In genomic region chr19:34291379-34291778, GRCm38 (mm10) we compare ENCODE assay signal across 8 mouse cellular contexts. TPM values are rescaled to one million over a fixed set of nuclear protein-coding genes. Genes with fewer than 3 reads are reported as not detected.
DNase-seq lines count a peak whose midpoint lies in the region; ATAC-seq and TF ChIP-seq lines count a peak whose summit lies in the region.

No protein-coding gene starts in this region.

- peak overlapping the region; percentile 67 to 89 (median 73) for H3K4me3 ChIP-seq in CH12.LX (replicated peaks in 1 of 3; ENCODE audit: low read depth in 2 of 3, low read length in 2 of 3, poor library complexity in 1 of 3)
- H3K4me3 ChIP-seq in heart, embryonic 16.5 days (ENCODE audit: low read length): peak overlapping the region; percentile 69
- peak overlapping the region; percentile 44 to 75; a peak in 1 of 4 replicates for H3K4me3 ChIP-seq in liver, embryonic 14.5 days (ENCODE audit: insufficient read depth in 1 of 2, low read depth in 2 of 2, low read length in 2 of 2)

- peak overlapping the region; percentile 98 for H3K4me2 ChIP-seq in CH12.LX (ENCODE audit: insufficient read depth, low read depth, poor library complexity, severe bottlenecking)
- H3K4me2 ChIP-seq in heart, embryonic 16.5 days (ENCODE audit: low read depth, low read length): peak overlapping the region; percentile 98
- H3K4me2 ChIP-seq in liver, embryonic 14.5 days (ENCODE audit: low read depth): peak overlapping the region; percentile 67

- TF ChIP-seq RAD21 in CH12.LX (IDR thresholded peaks at IDR 0.05; ENCODE audit: low read depth, low read length): no peak

- in situ Hi-C loops in CH12.LX (cut with MboI; ENCODE audit: low pct_ligation_motif_present, low pct_unique_long_range_greater_than_20kb, low sequenced_read_pairs): no loop called here

- TF ChIP-seq EP300 in CH12.LX (IDR thresholded peaks at IDR 0.05; ENCODE audit: low read length): no peak
- TF ChIP-seq EP300 in liver, embryonic 14.5 days (IDR thresholded peaks at IDR 0.05; ENCODE audit: low read depth): no peak

- DNase-seq in kidney, adult 18-20 months: peak; percentile 28
- DNase-seq in kidney, postnatal 36 days: no peak
- no peak for DNase-seq in CH12.LX (ENCODE audit: extremely low read depth)
- no peak for DNase-seq in liver, embryonic 14.5 days (ENCODE audit: low read depth in 3 of 3, low spot score in 3 of 3)
- DNase-seq in ovary, postnatal 14 days (ENCODE audit: low spot score): no peak
- no peak for DNase-seq in left cerebral cortex, adult 11 months (ENCODE audit: low spot score)
- no peak for DNase-seq in urinary bladder, postnatal 14 days (ENCODE audit: low spot score)

- peak overlapping the region; percentile 100 for H3K9ac ChIP-seq in CH12.LX (ENCODE audit: insufficient read depth, low read depth)
- peak overlapping the region; percentile 77 for H3K9ac ChIP-seq in heart, embryonic 16.5 days (ENCODE audit: low read length)
- no peak overlapping the region for H3K9ac ChIP-seq in liver, embryonic 14.5 days (replicated peaks)

- TF ChIP-seq CTCF in CH12.LX (conservative IDR thresholded peaks at IDR 0.05 in 1 of 2, IDR thresholded peaks at IDR 0.05 in 1 of 2; ENCODE audit: low read depth in 2 of 2, low read length in 2 of 2): no peak
- TF ChIP-seq CTCF in liver, embryonic 14.5 days (IDR thresholded peaks at IDR 0.05; ENCODE audit: low read depth): no peak

- peaks cover 39% of the 10 kb centered on the region for H3K79me2 ChIP-seq in CH12.LX (replicated peaks; ENCODE audit: control insufficient read depth, extremely low read depth, insufficient read depth, poor library complexity, severe bottlenecking)

- no peaks in the 10 kb centered on the region for H3K27me3 ChIP-seq in CH12.LX (replicated peaks)
- H3K27me3 ChIP-seq in heart, embryonic 16.5 days (ENCODE audit: control insufficient read depth, insufficient read depth, low read length): no peaks in the 10 kb centered on the region
- H3K27me3 ChIP-seq in liver, embryonic 14.5 days (ENCODE audit: control insufficient read depth, insufficient read depth, low read length): no peaks in the 10 kb centered on the region

- no peak for TF ChIP-seq POLR2A in CH12.LX (IDR thresholded peaks at IDR 0.05; ENCODE audit: low read depth, low read length)

- dilution Hi-C loops in CH12.LX (cut with MboI; ENCODE audit: extremely low pct_ligation_motif_present, extremely low pct_unique_long_range_greater_than_20kb, low sequenced_read_pairs): no loop called here

- peak overlapping the region; percentile 41; the same call in 1 of the 2 replicates for H3K27ac ChIP-seq in CH12.LX (ENCODE audit: insufficient read depth, low read depth)
- H3K27ac ChIP-seq in heart, embryonic 16.5 days (ENCODE audit: low read length): 0 out of 2 replicates have a peak overlapping the region, but pooled peaks have one; percentile 0
- no peak overlapping the region for H3K27ac ChIP-seq in liver, embryonic 14.5 days

- H3K9me3 ChIP-seq in CH12.LX (replicated peaks; ENCODE audit: low read length): no peaks in the 10 kb centered on the region
- H3K9me3 ChIP-seq in heart, embryonic 16.5 days (replicated peaks; ENCODE audit: control insufficient read depth, low read length): no peaks in the 10 kb centered on the region
- H3K9me3 ChIP-seq in liver, embryonic 14.5 days (ENCODE audit: control insufficient read depth, low read length): no peaks in the 10 kb centered on the region

- ATAC-seq in heart, embryonic 16.5 days (replicated peaks; ENCODE audit: extremely low read depth, insufficient read depth, low FRiP score): no peak
- ATAC-seq in liver, embryonic 14.5 days (ENCODE audit: insufficient read depth): no peak

- WGBS in heart, embryonic 16.5 days: 45% methylated on average over 8 of the region's 8 CpGs
- 40% methylated on average over 8 of the region's 8 CpGs for WGBS in liver, embryonic 14.5 days (ENCODE audit: insufficient replicate concordance)

- H3K36me3 ChIP-seq in CH12.LX (replicated peaks in 1 of 2; ENCODE audit: control insufficient read depth in 1 of 2, insufficient read depth in 1 of 2, low read length in 1 of 2): peaks cover 3 to 4% of the 10 kb centered on the region in 2 experiments
- no peaks in the 10 kb centered on the region for H3K36me3 ChIP-seq in heart, embryonic 16.5 days (ENCODE audit: control insufficient read depth, insufficient read depth)
- no peaks in the 10 kb centered on the region for H3K36me3 ChIP-seq in liver, embryonic 14.5 days (replicated peaks; ENCODE audit: control insufficient read depth, insufficient read depth, low read depth)

- H3K4me1 ChIP-seq in CH12.LX (ENCODE audit: control insufficient read depth in 1 of 2, insufficient read depth in 2 of 2): peaks cover 21 to 79% of the 10 kb centered on the region in 2 experiments
- H3K4me1 ChIP-seq in heart, embryonic 16.5 days (ENCODE audit: control insufficient read depth, insufficient read depth, low read length): 0 out of 2 replicates have a peak, but pooled peaks cover 2% of the 10 kb centered on the region
- H3K4me1 ChIP-seq in liver, embryonic 14.5 days (replicated peaks; ENCODE audit: control insufficient read depth in 2 of 2, insufficient read depth in 2 of 2, low read length in 1 of 2): peaks cover 0 to 3% of the 10 kb centered on the region in 2 experiments; a peak in 1 of 4 replicates

TF ChIP-seq in CH12.LX, 34 proteins besides CTCF, POLR2A, EP300 and RAD21:
- peak; percentile 62 for TF ChIP-seq SIN3A (IDR thresholded peaks at IDR 0.05; ENCODE audit: low read length)
- no peak for TF ChIP-seq MYC (IDR thresholded peaks at IDR 0.05; ENCODE audit: low read depth, low read length)
- no peak for TF ChIP-seq KAT2A (IDR thresholded peaks at IDR 0.05; ENCODE audit: insufficient replicate concordance, low read length)
- TF ChIP-seq UBTF (IDR thresholded peaks at IDR 0.05; ENCODE audit: low read depth, low read length): no peak
- no peak for TF ChIP-seq CHD2 (IDR thresholded peaks at IDR 0.05; ENCODE audit: low read length)
- TF ChIP-seq POLR2AphosphoS2 (IDR thresholded peaks at IDR 0.05; ENCODE audit: low read depth, low read length): no peak
- TF ChIP-seq ZMIZ1 (IDR thresholded peaks at IDR 0.05; ENCODE audit: low read depth, low read length): no peak
- no peak for TF ChIP-seq E2F4 (IDR thresholded peaks at IDR 0.05; ENCODE audit: insufficient replicate concordance, low read depth, low read length)
- TF ChIP-seq TBP (conservative IDR thresholded peaks at IDR 0.05; ENCODE audit: low read depth, low read length): no peak
- no peak for TF ChIP-seq USF1 (IDR thresholded peaks at IDR 0.05; ENCODE audit: low read depth, low read length)
- TF ChIP-seq TCF12 (IDR thresholded peaks at IDR 0.05; ENCODE audit: low read depth, low read length): no peak
- TF ChIP-seq BHLHE40 (IDR thresholded peaks at IDR 0.05; ENCODE audit: low read depth, low read length): 0 out of 2 replicates have a peak, but pooled peaks have one; percentile 9
- TF ChIP-seq SMC3 (IDR thresholded peaks at IDR 0.05; ENCODE audit: low read depth, low read length): no peak
- TF ChIP-seq NELFE (IDR thresholded peaks at IDR 0.05; ENCODE audit: low read depth, low read length): no peak
- TF ChIP-seq PAX5 (IDR thresholded peaks at IDR 0.05; ENCODE audit: low read length): no peak
- TF ChIP-seq MXI1 (IDR thresholded peaks at IDR 0.05; ENCODE audit: low read depth, low read length): 0 out of 2 replicates have a peak, but pooled peaks have one; percentile 46
- TF ChIP-seq JUND (conservative IDR thresholded peaks at IDR 0.05; ENCODE audit: low read depth, low read length): no peak
- TF ChIP-seq USF2 (conservative IDR thresholded peaks at IDR 0.05; ENCODE audit: low read depth, low read length): no peak
- TF ChIP-seq ETS1 (conservative IDR thresholded peaks at IDR 0.05; ENCODE audit: low read depth, low read length): no peak
- TF ChIP-seq JUN (IDR thresholded peaks at IDR 0.05; ENCODE audit: insufficient read depth, low read depth, low read length): no peak
- TF ChIP-seq MAX (IDR thresholded peaks at IDR 0.05; ENCODE audit: low read length): no peak

RNA-seq across cellular contexts. Expression of gene Fas, which starts 0.9 kb away (rescaled TPM):
- total RNA-seq in CH12.LX (2012; rRNA removed) (22.4 and 38.3 TPM in 2 replicates), CH12.LX (2014; rRNA removed) (54.1 and 60.8 TPM in 2 replicates)
- polyA plus RNA-seq in CH12.LX (2012; ENCODE audit: insufficient read length, low read depth): 20.8 and 24.3 TPM in 2 replicates
- 5.8 and 6.6 TPM in 2 replicates for polyA plus RNA-seq in heart, embryonic 16.5 days (2015; fragmentation: Nextera tagmentation; extraction: Ambion mirVana)
- polyA plus RNA-seq in liver, embryonic 14.5 days (2012; rRNA removed): 0.37 and 0.99 TPM in 2 replicates
- 2.1 and 3.2 TPM in 2 replicates for polyA plus RNA-seq in liver, embryonic 14.5 days (2014; fragmentation: Nextera tagmentation; extraction: Ambion mirVana)

RNA-seq across cellular contexts. Expression of gene Acta2, which starts 36.0 kb away (rescaled TPM):
- total RNA-seq in CH12.LX (2012; rRNA removed): not detected in 2 replicates
- total RNA-seq in CH12.LX (2014; rRNA removed): 0.13 TPM in 1 of 2 replicates, not detected in the other
- 0.31 and 0.52 TPM in 2 replicates for polyA plus RNA-seq in CH12.LX (2012; ENCODE audit: insufficient read length, low read depth)
- polyA plus RNA-seq in heart, embryonic 16.5 days (2015; fragmentation: Nextera tagmentation; extraction: Ambion mirVana): 1,155 and 1,297 TPM in 2 replicates
- 11.2 and 12.8 TPM in 2 replicates for polyA plus RNA-seq in liver, embryonic 14.5 days (2012; rRNA removed)
- 7.5 and 11.9 TPM in 2 replicates for polyA plus RNA-seq in liver, embryonic 14.5 days (2014; fragmentation: Nextera tagmentation; extraction: Ambion mirVana)

Comparison
In these comparisons a context has a peak if more than half of its experiments do, and no peak if none do; other contexts are left out.
1. RNA of gene Acta2, which starts 36.0 kb away (polyA plus RNA-seq): 1,155 to 1,297 TPM in heart, embryonic 16.5 days; 7.5 to 12.8 TPM in liver, embryonic 14.5 days and 0.31 to 0.52 TPM in CH12.LX; every median in the first group is over 10 times any median in the second.
2. Peak in every context shown above with its lines, with median percentiles within 50 percentile points of each other: H3K4me2 ChIP-seq and H3K4me3 ChIP-seq.